Mouse (Mus musculus) WW6 (cell line): Measurements from ENCODE around the gene Pdcl2.
A peak's percentile ranks its signal among the peaks of the same experiment; 100 is the strongest.

Source experiments
- DNase-seq: peaks from one replicate; pipeline ENCODE4 v3.0.0-alpha.2; 2013; ENCODE audit warnings: low read depth, low spot score

Gene Pdcl2

DNA sequence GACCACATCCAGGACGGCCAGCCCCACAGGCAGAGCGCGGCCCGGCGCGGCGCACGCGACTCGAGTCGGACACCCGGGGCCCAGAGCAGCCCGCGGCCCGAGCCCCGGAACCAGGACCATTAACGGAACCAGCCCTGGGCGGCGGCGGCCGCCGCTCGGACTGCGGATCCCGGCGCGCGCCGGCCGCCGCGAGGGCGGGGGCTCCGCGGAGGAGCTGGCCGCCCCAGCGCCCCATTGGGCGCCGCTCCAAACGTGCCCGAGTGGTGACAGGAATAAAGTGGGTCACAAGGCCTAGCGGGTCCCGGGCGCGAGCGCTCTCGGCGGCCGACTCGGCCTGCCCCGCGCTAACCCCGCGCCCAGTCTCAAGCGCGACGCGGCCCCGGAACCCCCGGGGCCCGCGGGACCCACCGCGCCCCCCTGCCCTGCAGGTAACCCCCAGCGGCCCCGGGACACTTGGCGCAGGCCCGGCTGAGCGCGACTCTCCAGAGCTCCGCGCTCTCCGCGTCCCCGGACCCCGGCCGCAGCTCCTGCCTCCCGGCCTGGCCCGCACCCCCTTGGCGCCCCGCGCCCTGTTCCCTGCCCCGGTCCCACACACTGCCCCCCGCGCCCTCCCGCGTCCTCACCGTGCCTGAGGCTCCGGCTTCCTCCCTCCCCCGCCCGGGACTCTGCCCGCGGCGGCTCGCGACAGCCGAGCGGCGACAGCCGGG, 27.1 kb downstream of the Pdcl2 start:
- peak; percentile 42 for DNase-seq

DNA sequence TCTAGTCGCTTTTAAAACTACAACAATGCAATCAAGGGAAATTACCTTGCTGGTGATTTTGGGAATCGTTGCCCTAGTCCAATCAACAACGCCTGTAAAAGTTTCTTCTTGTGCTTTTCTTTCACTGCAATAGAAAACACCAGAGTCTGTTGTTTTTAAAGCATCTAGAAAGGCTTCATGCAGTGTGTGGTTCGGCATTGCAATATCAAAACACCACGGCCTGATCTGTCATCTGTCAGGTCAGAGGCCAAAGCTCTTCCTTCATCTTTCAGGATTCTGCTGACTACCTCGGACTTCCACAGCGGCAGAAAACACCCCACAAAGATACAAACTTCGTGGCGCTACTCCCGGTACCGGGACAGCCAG, 27.6 kb downstream of the Pdcl2 start:
- no peak for DNase-seq

DNA sequence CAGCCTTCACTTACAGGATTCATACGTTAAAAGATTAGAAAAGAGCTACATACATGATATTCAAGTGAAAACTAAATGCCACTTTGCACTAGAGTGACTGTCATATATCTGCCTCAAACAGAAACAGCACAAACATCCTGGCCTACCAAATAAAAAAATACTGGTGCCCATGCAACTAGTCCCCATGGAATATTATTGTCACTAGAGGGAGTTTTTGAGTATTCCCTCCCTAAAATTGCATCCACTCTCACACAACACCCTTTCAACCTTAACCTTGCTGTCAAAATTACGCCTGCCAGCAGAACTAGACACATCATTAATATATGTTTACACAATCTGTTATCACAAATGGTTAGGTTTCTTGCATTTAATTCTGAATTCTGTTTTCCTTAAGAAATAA, 28.9 kb downstream of the Pdcl2 start:
- no peak for DNase-seq

DNA sequence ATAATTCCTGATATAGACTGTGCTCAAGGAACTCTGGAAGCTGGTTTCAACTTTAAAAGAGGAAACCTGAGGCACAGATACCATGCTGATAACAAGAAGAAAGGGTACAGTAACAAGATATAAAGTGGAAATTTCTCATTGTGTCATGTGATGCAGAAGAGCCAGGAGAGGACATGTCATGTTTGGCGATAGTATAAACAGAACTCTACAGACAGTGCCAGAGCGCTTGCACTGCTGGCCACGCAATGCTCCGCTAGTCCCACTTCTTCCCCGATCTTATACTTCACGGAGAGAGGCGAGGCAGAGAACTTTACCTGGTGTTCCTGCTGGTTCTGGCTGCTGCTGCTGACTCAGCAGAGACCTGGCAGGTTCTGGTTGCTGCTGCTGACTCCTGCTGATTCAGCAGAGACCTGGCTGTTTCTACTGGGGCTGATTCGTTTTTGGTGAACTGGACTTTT, 41.7 kb downstream of the Pdcl2 start:
- DNase-seq, result no peak

DNA sequence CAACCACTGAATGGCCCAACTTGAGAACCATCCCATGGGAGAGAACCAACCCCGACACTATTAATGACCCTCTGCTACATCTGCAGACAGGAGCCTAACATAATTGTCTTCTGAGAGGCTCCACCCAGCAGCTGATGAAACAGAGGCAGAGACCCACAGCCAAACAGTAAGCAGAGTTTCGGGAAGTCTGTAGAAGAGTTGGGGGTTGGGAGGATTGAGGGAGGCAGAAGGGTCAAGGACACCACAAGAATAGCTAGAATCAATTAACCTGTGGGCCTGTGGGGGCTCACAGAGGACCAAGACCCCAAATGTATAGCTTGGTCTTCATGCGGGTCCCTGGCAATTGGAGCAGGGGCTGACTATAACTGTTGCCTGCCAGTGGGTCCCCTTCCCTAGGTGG, 42.7 kb downstream of the Pdcl2 start:
- no peak for DNase-seq

DNA sequence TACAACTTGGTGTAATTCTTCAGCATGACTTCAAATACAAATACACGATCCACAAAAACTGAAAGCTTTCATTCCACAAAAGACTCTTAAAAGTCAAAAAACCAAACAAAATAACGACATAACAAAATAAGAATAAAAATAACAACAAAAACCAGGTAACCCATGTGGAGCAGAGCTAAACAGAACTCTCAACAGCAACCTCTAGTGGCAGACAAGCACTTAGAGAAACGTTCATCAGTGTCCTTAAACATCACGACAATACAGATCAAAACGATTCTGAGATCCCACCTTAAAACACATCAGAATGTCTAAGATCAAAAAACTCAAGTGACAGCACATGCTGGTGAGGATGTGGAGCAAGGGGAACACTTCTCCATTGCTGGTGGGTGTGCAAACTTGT, 43.9 kb downstream of the Pdcl2 start:
- DNase-seq, result no peak

DNA sequence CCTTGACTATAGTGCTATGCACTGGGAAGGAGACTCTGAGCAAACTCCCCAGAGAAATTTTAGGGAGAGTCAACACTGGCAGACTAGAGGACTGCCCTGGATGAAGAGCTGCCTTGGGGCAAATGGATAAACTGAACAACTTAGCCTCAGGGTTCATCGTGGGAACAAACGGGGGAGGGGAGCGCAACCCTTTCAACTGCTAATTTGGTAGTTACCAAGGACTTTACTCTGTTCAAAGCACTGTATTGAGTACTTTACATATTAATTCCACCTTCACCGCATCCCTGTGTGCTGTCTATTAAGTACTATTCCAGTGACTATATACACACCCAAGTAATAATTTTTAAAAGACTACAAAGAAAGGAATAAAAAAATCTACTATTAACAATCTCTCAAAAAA, 45.3 kb downstream of the Pdcl2 start:
- DNase-seq, result peak; percentile 55

DNA sequence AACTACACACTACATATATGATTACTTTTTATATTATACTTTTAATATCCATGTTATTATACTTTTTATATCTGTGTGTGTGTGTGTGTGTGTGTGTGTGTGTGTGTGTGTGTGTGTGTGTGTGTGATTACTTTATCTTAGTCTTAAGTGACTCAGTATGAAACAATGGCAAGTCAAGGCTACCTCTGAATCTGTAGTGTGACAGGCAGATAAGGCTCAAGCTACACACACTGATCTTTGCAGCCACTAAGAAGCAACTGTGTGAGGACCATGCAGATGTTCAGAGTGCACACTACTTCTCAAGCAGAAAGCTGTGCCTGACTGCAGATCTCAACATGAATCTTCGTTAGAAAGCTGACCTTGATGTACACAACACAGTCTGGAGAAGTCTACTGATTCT, 47.1 kb downstream of the Pdcl2 start:
- DNase-seq, result no peak

DNA sequence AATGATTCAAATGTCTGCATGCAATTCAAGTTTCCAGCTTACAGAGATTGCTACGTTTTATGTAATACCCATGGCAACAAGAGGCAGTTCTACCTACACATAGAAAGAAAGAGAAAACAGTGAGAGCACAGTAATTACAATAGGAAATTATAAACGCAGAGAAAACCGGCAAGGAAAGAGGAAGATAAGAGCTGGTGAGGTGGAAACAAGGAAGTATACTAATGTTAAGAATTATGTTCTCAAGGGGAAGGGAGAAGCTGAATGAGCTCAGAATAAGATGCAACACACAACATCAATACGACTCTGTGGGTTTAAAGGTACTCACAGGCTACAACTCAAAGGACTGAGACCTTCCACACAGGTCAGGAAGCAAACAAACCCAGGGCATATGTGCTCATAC, 56.0 kb downstream of the Pdcl2 start:
- no peak for DNase-seq
